In genomic region chr9:24767056-24767455, GRCm38 (mm10) we compare ENCODE assay signal across 25 mouse cellular contexts. TPM values are rescaled to one million over a fixed set of nuclear protein-coding genes. Genes with fewer than 3 reads are reported as not detected.
"Had no signal": no experiment of that assay in that cellular context is flagged by ENCODE, and none has a peak within 500 bp of the region (broad histone marks: within the 10 kb centered on the region; RNA-seq: fewer than 3 reads in every experiment).

No protein-coding gene starts in this region.

- H3K36me3 ChIP-seq: limb, embryonic 12.5 days; limb, embryonic 15.5 days; midbrain, embryonic 12.5 days; midbrain, embryonic 15.5 days; neural tube, embryonic 12.5 days; neural tube, embryonic 15.5 days; stomach, embryonic 15.5 days had no signal

- DNase-seq: kidney, postnatal 4 days; left cerebral cortex, postnatal 4 days; liver, postnatal 0 days; lung, embryonic 14.5 days; right cerebral cortex, adult 18-20 months; right cerebral cortex, postnatal 25 days; spleen, adult 18-20 months; thymus, postnatal 25 days had no signal

- H3K4me2 ChIP-seq: limb, embryonic 12.5 days; limb, embryonic 15.5 days; liver, embryonic 11.5 days; lung, embryonic 14.5 days; midbrain, embryonic 12.5 days; midbrain, embryonic 15.5 days; neural tube, embryonic 12.5 days; neural tube, embryonic 15.5 days; stomach, embryonic 15.5 days had no signal

- H3K27ac ChIP-seq: kidney, postnatal 0 days; limb, embryonic 12.5 days; limb, embryonic 15.5 days; liver, embryonic 14.5 days; macrophage; midbrain, embryonic 12.5 days; midbrain, embryonic 15.5 days; neural tube, embryonic 12.5 days; neural tube, embryonic 15.5 days; stomach, embryonic 15.5 days had no signal

- H3K9me3 ChIP-seq: limb, embryonic 12.5 days; limb, embryonic 15.5 days; midbrain, embryonic 12.5 days; midbrain, embryonic 15.5 days; neural tube, embryonic 12.5 days; neural tube, embryonic 15.5 days; stomach, embryonic 15.5 days had no signal

- H3K4me3 ChIP-seq: limb, embryonic 12.5 days; limb, embryonic 15.5 days; midbrain, embryonic 12.5 days; midbrain, embryonic 15.5 days; neural tube, embryonic 12.5 days; neural tube, embryonic 15.5 days; stomach, embryonic 15.5 days had no signal

- ATAC-seq: liver, postnatal 0 days; lung, postnatal 0 days; midbrain, embryonic 15.5 days had no signal

- H3K9ac ChIP-seq: limb, embryonic 12.5 days; limb, embryonic 15.5 days; liver, embryonic 14.5 days; liver, postnatal 0 days; lung, embryonic 14.5 days; midbrain, embryonic 12.5 days; midbrain, embryonic 15.5 days; neural tube, embryonic 12.5 days; neural tube, embryonic 15.5 days; stomach, embryonic 15.5 days had no signal

RNA-seq across cellular contexts. Expression of gene Tbx20, which starts 7.0 kb away (rescaled TPM):
- total RNA-seq: layer of hippocampus, adult 18-20 months; layer of hippocampus, postnatal 14 days; left cerebral cortex, postnatal 14 days; left cerebral cortex, postnatal 4 days; megakaryocyte, adult 5-6 weeks had no signal
- polyA plus RNA-seq: kidney, postnatal 0 days; limb, embryonic 12.5 days; limb, embryonic 15.5 days; macrophage; thymus, postnatal 0 days had no signal
